Mouse (Mus musculus) frontal cortex, postnatal 10 days (tissue): ENCODE results near the gene Sptssb.

Source experiments
- DNase-seq, 2 experiments: peaks; one replicate each; pipeline ENCODE4 v3.0.0; 2022; ENCODE audit warnings: low spot score in 2 of 2, mixed read lengths in 1 of 2

The Sptssb gene

DNA sequence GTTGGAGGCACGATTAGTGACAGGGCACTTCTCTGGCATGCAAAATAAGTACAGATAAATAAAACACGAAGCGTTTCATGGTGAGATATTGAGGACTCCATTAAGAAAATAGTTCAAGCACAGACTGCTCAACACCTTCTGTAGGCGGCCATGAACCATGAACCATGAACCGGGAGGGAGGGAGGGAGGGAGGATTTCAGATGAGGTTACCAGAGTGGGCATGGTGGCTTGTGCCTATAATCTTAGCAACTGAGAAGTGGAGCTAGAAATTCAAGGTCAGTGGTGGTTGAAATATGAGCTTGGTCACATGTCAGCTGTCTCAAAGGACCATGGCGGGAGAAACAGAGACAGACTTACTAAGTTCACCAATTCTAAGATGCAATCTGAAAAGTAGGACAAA lies 20.3 kb downstream of the Sptssb start:
- no peak for DNase-seq

GRCm38 (mm10) chr3:69829532-69829931 lies 30.2 kb downstream of the Sptssb start:
- no peak for DNase-seq

- DNase-seq = no peak
These were observed 35.2 kb downstream of the Sptssb start for GRCm38 (mm10) chr3:69824536-69824935.

DNA sequence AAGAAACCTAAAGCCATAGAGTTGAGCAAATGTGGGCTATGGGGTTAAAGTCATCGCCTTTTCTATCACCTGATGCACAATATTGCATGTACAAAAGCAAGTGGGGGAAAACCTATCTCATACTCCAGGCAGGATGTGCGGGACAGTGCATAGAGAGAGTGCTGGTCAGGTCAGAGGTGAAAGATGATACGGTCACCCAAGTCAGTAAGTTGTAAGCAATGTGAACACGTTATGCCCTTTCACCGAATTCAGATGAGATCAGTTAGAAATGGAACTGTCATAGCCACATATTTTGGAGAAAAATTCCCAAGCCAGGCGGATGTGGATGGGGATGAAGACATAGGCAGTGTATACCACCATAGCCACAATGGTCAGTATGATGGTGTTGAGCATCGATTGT lies 39.1 kb downstream of the Sptssb start:
- DNase-seq = no peak

DNA sequence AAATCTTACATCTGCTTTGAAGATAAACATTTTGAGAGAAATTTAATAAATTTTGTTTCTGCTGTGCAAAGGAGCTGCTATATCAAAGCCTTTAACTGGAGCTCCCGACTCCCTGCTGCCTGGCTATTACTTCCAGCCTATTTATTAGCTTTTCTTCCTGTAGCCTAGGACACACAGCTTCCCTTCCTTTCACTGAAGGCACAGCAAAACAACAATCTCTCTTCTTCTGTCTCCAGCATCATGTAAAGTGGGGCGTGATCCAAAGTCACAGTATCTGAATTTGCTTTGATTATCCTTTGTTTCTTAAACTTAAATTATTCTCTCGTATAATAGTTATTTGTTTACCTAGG lies 39.9 kb downstream of the Sptssb start:
- DNase-seq = no peak

- DNase-seq = no peak
These were observed 40.4 kb downstream of the Sptssb start for GRCm38 (mm10) chr3:69819146-69819850.

DNA sequence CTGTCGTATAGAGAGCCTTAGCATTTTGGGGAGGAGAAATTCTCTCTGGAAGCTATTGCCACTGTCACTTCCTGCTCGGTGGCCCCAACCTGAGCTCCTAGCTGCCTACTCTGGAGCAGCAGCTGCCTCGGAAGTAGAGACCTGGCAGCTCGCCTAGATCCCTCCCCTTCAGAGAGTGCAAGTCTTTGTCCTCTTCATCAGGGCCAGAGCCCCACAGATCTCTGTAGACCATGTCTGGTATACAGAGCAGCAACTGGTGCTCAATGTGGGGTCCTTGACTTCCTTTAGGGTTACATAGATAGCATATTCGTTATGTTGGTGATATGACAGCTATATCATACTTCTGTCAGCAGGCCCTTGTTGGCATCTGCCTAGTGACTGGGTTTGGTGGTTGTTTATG lies 41.3 kb downstream of the Sptssb start:
- DNase-seq = no peak

DNA sequence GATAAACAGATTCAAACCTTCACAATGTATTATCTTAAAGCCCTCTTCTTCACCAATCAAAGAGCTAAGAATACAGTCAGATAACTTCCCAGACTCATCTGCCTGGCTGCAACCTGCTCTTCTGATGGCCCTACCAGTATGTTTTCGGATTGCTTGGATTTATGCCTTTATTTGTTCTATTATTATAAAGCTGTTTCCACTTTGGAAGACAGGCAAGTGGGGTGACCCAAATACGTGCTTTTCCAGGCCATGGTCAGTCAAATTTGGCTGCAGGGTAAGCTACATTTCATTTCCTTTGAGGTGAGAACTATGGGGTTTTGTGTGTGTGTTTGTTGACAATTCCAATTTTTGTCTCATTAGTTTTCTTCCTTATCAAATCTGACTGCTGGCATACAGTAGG lies 43.2 kb downstream of the Sptssb start:
- no peak for DNase-seq

- no peak for DNase-seq
These were observed 46.6 kb downstream of the Sptssb start for GRCm38 (mm10) chr3:69813005-69813695.

GRCm38 (mm10) chr3:69812442-69812841 lies 47.3 kb downstream of the Sptssb start:
- DNase-seq = no peak

DNA sequence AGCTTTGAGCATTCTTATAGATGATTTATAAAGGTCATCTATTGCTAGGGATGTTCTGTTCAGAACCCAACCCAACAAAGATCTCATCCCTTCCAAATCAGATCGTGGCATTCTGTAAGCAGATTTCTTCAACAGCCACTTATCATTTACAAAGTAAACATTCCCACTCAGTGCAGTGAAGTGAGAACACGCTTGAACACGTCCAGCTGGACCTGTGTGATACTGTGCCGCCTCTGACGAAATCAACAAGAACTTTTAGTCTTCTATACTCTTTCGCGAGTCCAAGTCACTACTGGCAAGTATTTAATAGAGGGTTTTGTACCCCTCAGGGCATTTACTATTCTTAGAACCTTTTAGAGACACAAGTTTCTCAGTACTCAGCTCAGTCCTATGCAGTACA lies 51.3 kb downstream of the Sptssb start:
- no peak for DNase-seq

GRCm38 (mm10) chr3:69803137-69803536 lies 56.6 kb downstream of the Sptssb start:
- no peak for DNase-seq

DNA sequence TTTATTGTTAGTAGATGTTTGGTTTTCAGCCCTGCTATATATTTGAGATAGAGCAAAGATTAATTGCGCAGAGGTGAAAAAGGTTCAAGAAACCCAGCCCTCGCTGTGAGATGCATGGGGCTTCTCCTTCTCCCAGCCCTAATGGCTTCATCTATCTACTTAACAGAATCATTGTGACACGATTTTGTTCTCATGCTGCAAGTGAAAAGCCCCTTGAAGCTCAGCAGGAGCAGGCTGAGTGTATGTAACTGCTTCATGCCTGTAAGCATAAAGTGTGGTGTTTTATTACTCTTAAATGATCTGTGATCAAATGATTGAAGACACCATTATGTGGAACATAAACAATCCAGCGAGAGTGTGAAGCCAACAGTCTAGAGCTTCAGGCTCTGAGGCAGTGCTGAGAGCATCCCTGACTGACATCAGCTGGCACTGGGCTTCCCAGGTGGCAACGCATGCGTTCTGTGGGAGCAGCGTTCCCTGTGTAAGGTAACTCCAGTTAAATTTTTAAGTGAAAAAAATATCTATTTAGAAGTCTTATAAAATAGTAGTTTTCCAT lies 58.8 kb downstream of the Sptssb start:
- no peak for DNase-seq

GRCm38 (mm10) chr3:69799096-69799495 lies 60.6 kb downstream of the Sptssb start:
- DNase-seq = no peak

GRCm38 (mm10) chr3:69797969-69798368 lies 61.8 kb downstream of the Sptssb start:
- no peak for DNase-seq

DNA sequence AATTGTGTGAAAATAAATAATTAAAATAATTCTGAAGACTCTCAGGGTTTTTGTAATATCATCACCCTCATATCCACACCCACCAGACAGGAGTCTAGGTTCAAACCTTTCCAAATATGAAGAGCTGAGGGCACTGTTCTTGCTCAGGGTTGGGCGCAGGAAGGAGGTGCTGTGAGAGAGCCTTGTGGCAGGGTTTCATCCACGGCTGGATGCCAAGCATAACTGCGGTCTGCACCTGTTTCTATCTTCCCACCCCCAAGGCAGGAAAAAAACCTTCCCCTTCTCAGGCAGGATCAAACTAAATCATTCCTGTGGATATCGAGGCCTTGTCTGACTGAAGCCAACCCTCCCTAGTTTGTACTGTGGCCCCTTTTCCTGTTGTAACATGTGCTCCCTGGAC lies 62.2 kb downstream of the Sptssb start:
- DNase-seq = no peak

GRCm38 (mm10) chr3:69792823-69793417 lies 66.8 kb downstream of the Sptssb start:
- no peak for DNase-seq

DNA sequence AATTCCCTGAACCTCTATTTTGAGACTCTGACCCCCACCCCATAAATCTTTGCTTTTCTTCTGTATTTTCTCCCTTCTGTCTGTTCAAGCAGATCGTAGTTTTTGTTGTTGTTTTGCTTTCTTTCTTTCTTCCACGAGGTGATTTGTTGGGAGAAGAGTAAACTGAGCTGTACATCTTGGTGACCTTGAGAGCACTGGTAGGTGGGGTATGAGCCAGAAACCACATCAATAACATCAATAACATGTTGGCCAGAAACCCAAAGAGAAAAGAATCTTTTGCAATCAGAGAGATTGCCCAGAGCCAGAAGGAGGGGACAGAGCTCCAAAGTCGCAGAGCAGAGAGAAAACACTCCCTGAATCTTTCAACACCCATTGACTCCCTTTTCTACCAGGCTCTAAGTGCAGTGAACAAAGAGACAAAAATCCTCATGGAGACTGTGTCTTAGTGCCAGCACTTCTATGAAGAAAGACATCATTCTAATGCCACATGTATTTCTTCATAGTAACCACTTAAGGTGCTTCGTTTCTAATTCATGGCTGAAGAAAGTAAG lies 80.4 kb downstream of the Sptssb start:
- no peak for DNase-seq

DNA sequence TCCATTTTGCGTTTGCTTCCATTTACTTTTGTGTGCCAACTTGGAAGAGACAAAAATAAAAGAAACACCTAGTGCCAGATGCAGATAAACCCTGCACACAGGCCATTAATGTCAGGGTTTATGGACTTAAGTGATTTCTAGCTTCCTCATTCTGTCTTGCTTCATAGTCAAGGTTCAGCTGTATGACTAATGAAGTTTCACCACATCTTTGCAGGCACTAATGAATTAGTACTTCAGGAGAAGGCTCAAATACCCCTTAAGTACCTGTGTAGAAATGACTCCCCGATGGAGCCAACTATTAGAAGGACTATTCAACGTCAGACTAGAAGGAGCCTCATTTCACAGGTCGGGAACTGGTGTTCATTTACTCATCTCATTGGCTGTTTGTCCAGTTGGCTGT lies 86.4 kb downstream of the Sptssb start:
- DNase-seq = no peak
